Mouse (Mus musculus) cerebellum, adult 2 months (tissue): Measurements from ENCODE around the gene Igfbp4.

Source experiments
- CTCF ChIP-seq: fragments of 200-500 bp; IDR thresholded peaks from 2 replicates; pipeline ENCODE4 v1.5.1; 2011; ENCODE audit warnings: low read depth, mild to moderate bottlenecking, control low read depth, low read length, moderate library complexity, borderline replicate concordance; ENCODE audit not compliant: insufficient read depth
- POLR2A ChIP-seq: fragments of 200-500 bp; IDR thresholded peaks from 2 replicates; pipeline ENCODE4 v1.6.1; 2011; ENCODE audit warnings: low read length, control low read depth, borderline replicate concordance; ENCODE audit not compliant: insufficient read depth

GRCm38 (mm10) chr11:99093740-99094139 lies 52.7 kb downstream of the Igfbp4 start:
- no peak for TF ChIP-seq CTCF
- no peak for TF ChIP-seq POLR2A
